Mouse (Mus musculus) stomach, postnatal 0 days (tissue): ENCODE data around the gene Zg16. TPM values are rescaled to one million over a fixed set of nuclear protein-coding genes. Genes with fewer than 3 reads are reported as not detected.

Experiments
- ATAC-seq: fragments of 200-750 bp; cut with Nextera tagmentation; 2 replicates; pipeline ENCODE4 v1.8.0; 2017; ENCODE audit not compliant: low FRiP score, low TSS enrichment
- DNase-seq: peaks from one replicate; pipeline ENCODE4 v3.0.0-alpha.2; 2016; ENCODE audit warnings: low spot score
- H3K27ac ChIP-seq: fragments of 300-500 bp; sonication (generic); replicated peaks from 2 replicates; pipeline ENCODE4 v1.5.1; 2014; ENCODE audit warnings: mild to moderate bottlenecking, control low read depth
- H3K27me3 ChIP-seq: fragments of 300-500 bp; sonication (generic); 2 replicates; pipeline ENCODE4 v1.6.1; 2014; ENCODE audit warnings: low read length; ENCODE audit not compliant: control insufficient read depth, insufficient read depth
- H3K36me3 ChIP-seq: fragments of 300-500 bp; sonication (generic); 2 replicates; pipeline ENCODE4 v1.6.1; 2014; ENCODE audit warnings: low read length, mixed read lengths; ENCODE audit not compliant: control insufficient read depth, insufficient read depth
- H3K4me1 ChIP-seq: fragments of 300-500 bp; sonication (generic); replicated peaks from 2 replicates; pipeline ENCODE4 v1.6.1; 2014; ENCODE audit warnings: antibody characterized with exemption; ENCODE audit not compliant: control insufficient read depth, insufficient read depth
- H3K4me2 ChIP-seq: fragments of 300-500 bp; sonication (generic); replicated peaks from 2 replicates; pipeline ENCODE4 v1.6.1; 2014; ENCODE audit warnings: low read depth, mild to moderate bottlenecking, control low read depth, moderate library complexity
- H3K4me3 ChIP-seq: fragments of 300-500 bp; sonication (generic); 2 replicates; pipeline ENCODE4 v1.5.1; 2014; ENCODE audit warnings: low read depth, low read length, control low read depth
- H3K9ac ChIP-seq: fragments of 300-500 bp; sonication (generic); 2 replicates; pipeline ENCODE4 v1.6.1; 2014; ENCODE audit warnings: mild to moderate bottlenecking, low read length, control low read depth, mixed read lengths
- H3K9me3 ChIP-seq: fragments of 300-500 bp; sonication (generic); 2 replicates; pipeline ENCODE4 v1.6.1; 2016; ENCODE audit warnings: low read length; ENCODE audit not compliant: control insufficient read depth
- CTCF ChIP-seq: IDR thresholded peaks from 2 replicates; pipeline ENCODE4 v1.5.1; 2016; ENCODE audit warnings: antibody characterized with exemption, low read depth, mild to moderate bottlenecking, moderate library complexity
- EP300 ChIP-seq: optimal IDR thresholded peaks from 2 replicates; pipeline ENCODE3; 2016; ENCODE audit warnings: antibody characterized with exemption
- WGBS: fragments of 180-500 bp; shearing (Covaris S2); extraction: QIAGEN DNeasy Blood & Tissue Kit; methylation state at CpG from one replicate; pipeline ENCODE4 v1.1.7; 2014; 5-methylcytosine and 5-hydroxymethylcytosine counted together
- polyA plus RNA-seq: library from polyadenylated mRNA; unstranded; fragments of >200 nt; fragmentation: Nextera tagmentation; extraction: Ambion mirVana; gene quantifications from 2 replicates; pipeline ENCODE4 v1.2.1, GENCODE M21; 2015

Gene Zg16
- polyA plus RNA-seq, 1 experiment from 2014 or later, result 1.8 TPM

DNA sequence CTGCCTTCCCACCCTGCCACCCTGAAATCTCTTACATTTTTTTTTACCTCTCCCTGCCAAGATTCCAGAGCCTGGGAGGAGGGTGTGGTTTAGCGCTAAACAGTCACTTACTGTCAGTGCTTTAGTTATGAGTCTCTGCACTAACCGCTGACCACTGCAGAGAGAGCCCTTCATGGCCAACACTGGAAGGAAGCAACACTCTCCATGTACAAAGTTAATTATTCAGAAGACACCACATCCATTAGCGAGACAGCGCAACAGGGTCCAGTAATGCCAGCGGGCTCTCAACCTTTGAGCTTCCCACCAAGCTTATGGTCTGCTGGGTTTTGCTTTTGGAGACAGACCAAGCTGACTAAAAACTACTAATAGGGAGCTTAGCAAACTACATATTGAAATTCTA, 10.9 kb downstream of the Zg16 start:
- H3K9me3 ChIP-seq, result no peaks in the 10 kb centered on the region
- ATAC-seq, result no peak
- TF ChIP-seq EP300 (no peak), CTCF (no peak)

DNA sequence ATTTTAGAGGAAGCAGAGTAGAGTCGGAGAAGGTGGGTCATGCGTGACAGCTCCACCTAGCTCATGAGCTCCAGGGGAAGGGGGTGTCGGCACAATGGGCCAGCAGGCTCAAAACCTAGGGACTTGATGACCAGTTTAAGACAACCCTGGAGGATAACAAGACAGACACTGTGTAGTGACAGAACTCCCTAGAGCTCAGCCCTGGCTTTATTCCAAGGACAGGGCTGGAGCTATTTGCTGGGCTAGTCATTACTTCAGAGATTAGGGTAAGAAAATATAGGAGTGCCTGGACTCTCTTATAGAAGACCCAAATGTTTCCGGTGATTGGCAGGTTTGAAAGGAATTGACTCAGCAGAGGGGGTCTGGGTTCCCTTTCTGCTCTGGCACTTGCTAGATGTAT, 13.9 kb downstream of the Zg16 start:
- Histone ChIP-seq H3K36me3 (no peaks in the 10 kb centered on the region), H3K27me3 (no peaks in the 10 kb centered on the region), H3K9ac (no peak overlapping the region), H3K4me1 (no peaks in the 10 kb centered on the region), H3K27ac (no peak overlapping the region), H3K4me2 (no peak overlapping the region), H3K4me3 (no peak overlapping the region), H3K9me3 (no peaks in the 10 kb centered on the region)
- ATAC-seq (no peak), DNase-seq (no peak)
- TF ChIP-seq EP300 (no peak), CTCF (no peak)
- WGBS, result 76% methylated on average over 4 of the region's 4 CpGs

More for the DNA sequence above, 10.9 kb downstream of the Zg16 start:
- 86% methylated on average over 5 of the region's 5 CpGs for WGBS
- Histone ChIP-seq H3K4me3 (no peak overlapping the region), H3K9ac (no peak overlapping the region), H3K36me3 (no peaks in the 10 kb centered on the region), H3K27ac (no peak overlapping the region), H3K4me1 (no peaks in the 10 kb centered on the region), H3K27me3 (no peaks in the 10 kb centered on the region), H3K4me2 (no peak overlapping the region)
- no peak for DNase-seq

DNA sequence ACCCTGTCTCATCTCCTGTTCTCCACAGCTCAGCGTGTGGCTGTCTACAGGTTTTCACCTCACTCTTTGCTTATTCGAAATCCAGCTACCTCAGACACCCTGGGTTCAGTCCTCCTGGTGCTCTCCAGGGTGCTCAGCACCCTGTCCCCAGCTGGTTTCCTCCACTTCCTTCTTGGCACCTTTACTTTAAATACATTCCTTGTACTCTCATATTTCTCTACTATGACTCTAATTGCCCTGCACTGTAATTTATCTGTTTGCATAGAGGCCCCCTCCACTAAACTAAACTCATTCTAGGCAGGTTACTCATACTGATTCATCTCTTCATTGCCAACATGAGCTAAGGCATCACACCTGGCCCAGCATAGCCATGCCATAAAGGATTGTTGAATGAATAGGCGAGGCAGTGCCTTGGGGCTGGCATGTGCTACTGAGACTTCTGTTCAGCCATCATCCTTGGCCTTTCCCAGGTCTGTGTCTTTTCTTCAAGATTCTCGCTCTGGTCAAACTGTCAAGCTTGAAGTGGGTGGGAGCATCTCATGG, 16.2 kb downstream of the Zg16 start:
- TF ChIP-seq EP300 (no peak), CTCF (no peak)
- DNase-seq, result no peak
- Histone ChIP-seq H3K27ac (no peak overlapping the region), H3K27me3 (no peaks in the 10 kb centered on the region), H3K36me3 (no peaks in the 10 kb centered on the region), H3K9me3 (no peaks in the 10 kb centered on the region), H3K9ac (no peak overlapping the region), H3K4me3 (no peak overlapping the region), H3K4me1 (no peaks in the 10 kb centered on the region), H3K4me2 (no peak overlapping the region)
- WGBS, result 61% methylated on average over 4 of the region's 4 CpGs
- no peak for ATAC-seq

DNA sequence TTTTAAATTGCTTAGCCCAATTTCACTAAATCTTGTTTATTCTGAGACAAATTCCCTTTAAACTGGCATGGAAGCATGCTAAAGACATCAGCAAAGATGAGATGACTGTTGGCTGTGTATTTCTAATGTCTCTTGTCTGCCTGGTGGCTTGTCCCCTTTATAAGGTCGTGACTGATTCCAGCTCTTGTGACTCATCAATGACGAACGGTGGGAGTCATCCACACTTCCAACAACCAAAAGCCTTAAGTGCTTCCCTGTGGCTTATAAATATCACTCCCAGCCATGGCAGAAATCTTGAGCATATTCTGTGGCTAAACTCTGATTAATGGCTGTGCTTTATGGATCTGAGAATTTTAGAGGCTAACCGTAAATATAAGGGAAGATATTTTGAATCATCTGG, 20.8 kb downstream of the Zg16 start:
- 54% methylated on average over 4 of the region's 4 CpGs for WGBS
- ATAC-seq (no peak), DNase-seq (no peak)
- H3K27ac ChIP-seq, result no peak overlapping the region
- no peak overlapping the region for H3K4me3 ChIP-seq
- TF ChIP-seq CTCF, result no peak
- TF ChIP-seq EP300, result no peak
- H3K9me3 ChIP-seq, result no peaks in the 10 kb centered on the region
- no peak overlapping the region for H3K9ac ChIP-seq
- no peaks in the 10 kb centered on the region for H3K36me3 ChIP-seq
- no peaks in the 10 kb centered on the region for H3K4me1 ChIP-seq
- no peaks in the 10 kb centered on the region for H3K27me3 ChIP-seq
- H3K4me2 ChIP-seq, result no peak overlapping the region

GRCm38 (mm10) chr7:127065538-127065937, 21.6 kb downstream of the Zg16 start:
- DNase-seq (no peak), ATAC-seq (no peak)
- H3K9me3 ChIP-seq, result no peaks in the 10 kb centered on the region
- no peak overlapping the region for H3K27ac ChIP-seq
- no peak overlapping the region for H3K9ac ChIP-seq
- H3K4me1 ChIP-seq, result no peaks in the 10 kb centered on the region
- no peaks in the 10 kb centered on the region for H3K27me3 ChIP-seq
- no peak overlapping the region for H3K4me2 ChIP-seq
- no peak overlapping the region for H3K4me3 ChIP-seq
- no peaks in the 10 kb centered on the region for H3K36me3 ChIP-seq
- WGBS, result 86% methylated on average over 6 of the region's 6 CpGs
- TF ChIP-seq EP300, result no peak
- peak; percentile 15; the same call in 1 of the 2 replicates for TF ChIP-seq CTCF

- Histone ChIP-seq H3K27me3 (no peaks in the 10 kb centered on the region), H3K27ac (no peak overlapping the region), H3K4me3 (no peak overlapping the region), H3K4me2 (no peak overlapping the region), H3K9me3 (no peaks in the 10 kb centered on the region), H3K4me1 (no peaks in the 10 kb centered on the region), H3K9ac (no peak overlapping the region), H3K36me3 (no peaks in the 10 kb centered on the region)
- 64% methylated on average over 5 of the region's 5 CpGs for WGBS
- peak; percentile 25; the same call in 1 of the 2 replicates for TF ChIP-seq CTCF
- TF ChIP-seq EP300, result no peak
- DNase-seq, result no peak
- no peak for ATAC-seq
These were observed 32.0 kb downstream of the Zg16 start for GRCm38 (mm10) chr7:127055026-127055585.
